Mouse (Mus musculus) left cerebral cortex, postnatal 4 days (tissue): ENCODE data around the gene Lgmn. TPM values are rescaled to one million over a fixed set of nuclear protein-coding genes. Genes with fewer than 3 reads are reported as not detected.

Source experiments
- DNase-seq: peaks from one replicate; pipeline ENCODE4 v3.0.0-alpha.2; 2022
- intact Hi-C: fragments of 180-260 bp; cut with DNase I; formaldehyde crosslinking; loops from one replicate; pipeline ENCODE4 v1.15.1; 2025
- total RNA-seq, 2 experiments: library from RNA; stranded (reverse); gene quantifications; 2 replicates each; pipeline ENCODE4 v1.2.3; 2021

Gene Lgmn
- total RNA-seq, 2 experiments from 2014 or later: 65.7 to 72.1 TPM

DNA sequence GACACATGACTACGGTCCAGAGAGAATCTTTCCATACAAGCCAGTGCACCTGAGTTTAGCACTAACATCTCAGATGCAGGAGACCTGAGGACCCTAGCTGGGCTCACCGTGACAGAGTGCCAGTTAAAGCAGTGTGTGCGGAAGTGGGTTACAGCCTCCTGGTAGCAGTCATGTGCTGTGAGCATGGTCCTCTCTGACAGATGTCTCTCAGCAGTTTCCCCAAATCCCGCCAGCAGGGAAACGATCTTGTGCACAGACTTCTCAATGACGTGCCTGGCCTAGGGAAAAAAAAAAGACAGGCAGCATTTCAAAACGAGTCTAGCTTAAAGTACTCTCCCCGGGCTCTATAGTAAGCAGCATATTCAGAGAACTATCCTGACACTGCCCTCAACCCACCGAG, 44.1 kb downstream of the Lgmn start:
- intact Hi-C loops: no loop called here
- DNase-seq: peak; percentile 27

DNA sequence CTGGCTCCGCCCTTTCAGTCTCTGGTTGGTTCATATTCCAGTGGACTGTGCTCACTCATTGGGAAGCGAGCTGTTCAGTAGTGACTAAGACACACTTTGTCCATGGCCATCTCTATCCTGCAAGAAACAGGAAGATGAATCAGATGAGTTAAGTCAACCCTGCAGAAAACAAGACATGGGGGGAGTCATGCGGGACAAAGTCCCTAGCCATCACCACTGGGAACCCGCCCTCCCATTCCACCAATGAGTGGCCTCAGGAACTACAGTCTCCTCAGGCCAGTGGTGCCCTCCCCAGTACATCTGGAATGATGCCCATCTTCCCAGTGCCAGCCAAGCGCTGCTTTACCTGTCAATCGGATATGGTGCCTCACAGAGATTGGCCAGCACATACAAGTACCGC, 45.1 kb downstream of the Lgmn start:
- DNase-seq: no peak
- intact Hi-C loops: loop anchor here (5.0 kb wide), 1 partner anchor 68 kb away; no protein-coding TSS in a partner anchor

DNA sequence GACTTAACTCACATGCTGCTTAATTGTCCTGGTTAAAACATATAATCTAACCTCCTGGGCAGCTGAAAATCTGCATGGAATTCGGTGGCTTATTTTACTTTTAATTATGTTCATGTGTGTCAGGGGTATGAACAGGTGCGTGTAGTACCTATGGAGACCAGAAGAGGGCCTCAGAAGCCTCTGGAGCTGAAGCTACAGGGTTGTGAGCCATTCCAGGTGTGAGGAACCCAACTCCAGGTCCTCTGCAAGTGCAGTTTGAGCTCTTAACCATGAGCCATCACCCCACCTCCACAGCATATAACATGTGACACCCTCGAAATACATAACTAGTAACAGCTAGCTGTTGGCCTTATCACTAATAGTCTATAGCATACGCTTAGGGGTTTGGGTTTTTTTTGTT, 47.6 kb downstream of the Lgmn start:
- intact Hi-C loops: loop anchor here (5.0 kb wide), 1 partner anchor 70 kb away; no protein-coding TSS in a partner anchor
- DNase-seq: peak; percentile 25

DNA sequence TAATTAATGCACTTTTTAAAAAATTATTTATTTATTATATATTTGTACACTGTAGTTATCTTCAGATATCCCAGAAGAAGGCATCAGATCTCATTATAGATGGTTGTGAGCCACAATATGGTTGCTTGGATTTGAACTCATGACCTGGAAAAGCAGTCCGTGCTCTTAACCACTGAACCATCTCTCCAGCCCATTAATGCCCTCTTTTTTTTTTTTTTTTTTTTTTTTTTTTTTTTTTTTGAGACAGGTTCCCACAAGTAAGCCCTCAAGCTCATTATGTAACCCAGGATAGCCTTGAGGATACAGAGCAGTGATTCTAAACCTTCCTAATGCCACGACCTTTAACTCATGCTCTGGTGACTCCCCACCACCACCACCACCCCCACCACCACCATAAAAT, 48.5 kb downstream of the Lgmn start:
- no peak for DNase-seq
- intact Hi-C loops: loop anchor here (5.0 kb wide), 1 partner anchor 71 kb away; no protein-coding TSS in a partner anchor

DNA sequence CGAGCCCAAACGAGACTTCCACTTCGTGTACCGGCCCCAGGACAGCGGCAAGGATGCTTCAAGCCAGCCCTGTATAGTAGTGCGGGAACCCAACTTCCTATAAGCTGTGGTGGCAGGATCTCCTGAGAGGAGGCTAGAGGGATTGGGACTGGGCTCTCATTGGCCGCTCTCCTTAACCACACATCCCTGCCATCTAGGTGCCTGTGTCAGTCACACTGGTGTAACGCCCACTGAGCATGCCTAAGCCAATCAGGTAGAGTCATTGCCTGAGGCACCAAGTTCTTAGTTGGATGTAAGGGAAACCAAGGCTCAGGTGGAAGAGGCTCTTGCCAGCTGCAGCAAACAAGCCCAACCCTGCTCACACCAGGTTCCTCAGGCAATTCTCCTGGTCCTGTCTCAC, 49.6 kb downstream of the Lgmn start:
- intact Hi-C loops: loop anchor here (5.0 kb wide), 1 partner anchor 72 kb away; no protein-coding TSS in a partner anchor
- DNase-seq: no peak

DNA sequence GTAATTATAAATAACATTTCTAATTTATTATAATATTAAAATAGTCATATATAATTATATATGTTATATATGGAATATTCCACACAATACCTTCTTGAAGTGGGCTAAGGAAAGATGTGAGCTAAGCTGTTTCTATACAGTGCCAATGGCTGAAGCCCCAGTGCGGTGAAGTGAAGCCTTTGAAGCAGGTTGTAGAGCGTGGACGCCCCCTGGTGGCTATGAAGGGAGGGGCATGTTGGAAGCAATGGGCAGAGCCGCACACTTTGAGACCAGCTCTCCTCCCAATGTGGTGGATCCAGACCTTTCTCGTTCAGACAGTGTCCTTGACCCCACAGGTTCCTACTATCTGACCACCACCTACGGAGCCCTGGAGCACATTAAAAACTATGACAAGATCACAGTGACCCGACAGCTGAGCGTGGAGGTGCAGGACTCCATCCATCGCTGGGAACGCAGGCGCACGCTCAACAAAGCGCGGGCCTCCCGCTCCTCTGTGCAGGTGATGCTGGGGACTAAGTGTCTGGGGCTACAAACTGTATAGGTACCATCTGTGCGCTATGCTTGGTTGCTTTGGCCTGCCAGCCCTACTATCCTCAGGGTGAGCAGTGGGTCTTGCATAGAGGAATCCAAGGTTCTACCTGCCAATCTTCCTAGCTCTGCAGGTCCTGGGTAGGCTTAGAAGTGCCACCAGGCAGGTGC, 52.2 kb downstream of the Lgmn start:
- intact Hi-C loops: loop anchor here (5.0 kb wide), 2 partner anchors 380 to 405 kb away; no protein-coding TSS in a partner anchor
- DNase-seq: peak; percentile 91

DNA sequence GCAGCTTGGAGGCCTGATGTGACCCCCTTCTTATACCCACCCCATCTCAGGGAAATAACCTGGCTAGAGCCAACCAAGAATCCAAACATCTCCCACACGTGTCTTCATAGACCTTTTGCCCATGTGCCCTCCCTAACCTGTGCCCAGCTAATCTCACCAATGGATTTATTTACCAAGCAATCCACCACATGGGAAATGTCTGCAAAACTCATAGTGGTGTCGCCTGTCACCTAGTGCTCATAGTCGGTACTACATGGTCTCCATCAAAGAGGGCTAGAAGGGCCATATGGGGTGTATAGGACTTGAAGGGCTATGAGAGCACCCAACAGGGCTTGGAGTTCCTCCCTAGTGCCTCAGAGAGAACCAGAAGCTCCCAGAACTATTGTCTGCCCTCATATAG, 54.8 kb downstream of the Lgmn start:
- peak; percentile 50 for DNase-seq
- intact Hi-C loops: loop anchor here (5.0 kb wide), 2 partner anchors 378 to 403 kb away; no protein-coding TSS in a partner anchor

DNA sequence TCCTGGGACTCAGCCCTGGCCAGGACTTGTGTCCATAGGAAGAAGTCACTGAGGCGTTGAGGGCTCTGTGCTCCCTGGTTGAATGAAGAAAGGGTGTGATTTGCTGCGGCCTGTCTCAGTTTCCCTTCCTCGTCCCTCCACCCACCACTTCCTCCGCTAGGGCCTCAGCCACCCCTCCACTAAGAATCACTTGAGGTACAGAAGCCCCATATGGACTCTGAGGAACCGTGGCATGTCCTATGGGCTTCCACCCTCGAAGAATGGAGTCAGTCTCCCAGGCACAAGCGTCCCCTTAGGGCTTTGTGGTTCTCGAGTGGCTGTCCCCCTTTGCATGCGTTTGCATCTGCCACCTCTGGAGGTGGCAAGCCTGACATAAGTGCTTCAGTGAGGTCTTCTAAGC, 56.3 kb downstream of the Lgmn start:
- intact Hi-C loops: no loop called here
- DNase-seq: no peak

DNA sequence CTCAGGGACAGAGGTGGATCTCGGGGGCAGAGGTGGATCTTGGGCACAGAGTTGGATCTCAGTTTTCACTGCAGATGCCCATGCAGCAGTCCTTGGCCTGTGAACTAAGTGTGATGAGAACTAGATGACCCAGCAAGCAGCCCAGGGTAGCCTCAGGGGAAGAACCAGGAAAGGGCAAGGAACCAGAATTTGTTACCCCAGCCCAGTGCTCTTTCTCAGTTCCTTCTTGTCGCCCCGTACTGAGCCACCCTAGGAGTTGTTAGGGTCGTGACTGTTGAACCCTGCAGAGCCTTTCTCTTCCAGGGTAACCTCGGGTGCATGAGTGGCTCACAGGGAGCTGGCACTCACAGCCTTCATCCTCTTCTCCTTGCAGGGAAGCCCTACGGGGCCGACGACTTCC, 57.4 kb downstream of the Lgmn start:
- intact Hi-C loops: no loop called here
- no peak for DNase-seq

DNA sequence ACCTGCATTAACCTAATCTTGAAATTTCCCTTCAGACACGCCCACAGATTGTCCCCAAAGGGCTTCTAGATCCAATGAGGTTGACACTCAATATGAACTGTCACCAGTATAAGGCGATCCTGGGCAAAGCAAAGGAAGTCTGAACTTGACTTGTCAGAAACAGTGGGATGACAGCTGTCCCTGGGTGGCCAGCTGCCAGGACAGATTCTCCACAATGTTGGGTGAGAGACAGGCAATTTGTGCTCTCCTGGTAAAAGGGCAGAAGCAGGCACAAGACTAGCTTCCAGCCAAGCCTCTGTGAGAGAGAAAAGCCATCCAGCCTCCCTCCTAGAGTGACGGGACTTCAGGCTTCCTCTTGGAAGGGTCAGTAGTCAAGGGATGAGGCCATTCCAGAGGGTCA, 67.3 kb downstream of the Lgmn start:
- intact Hi-C loops: loop anchor here (10.0 kb wide), 2 partner anchors 108 to 228 kb away; no protein-coding TSS in a partner anchor
- DNase-seq: peak; percentile 45

DNA sequence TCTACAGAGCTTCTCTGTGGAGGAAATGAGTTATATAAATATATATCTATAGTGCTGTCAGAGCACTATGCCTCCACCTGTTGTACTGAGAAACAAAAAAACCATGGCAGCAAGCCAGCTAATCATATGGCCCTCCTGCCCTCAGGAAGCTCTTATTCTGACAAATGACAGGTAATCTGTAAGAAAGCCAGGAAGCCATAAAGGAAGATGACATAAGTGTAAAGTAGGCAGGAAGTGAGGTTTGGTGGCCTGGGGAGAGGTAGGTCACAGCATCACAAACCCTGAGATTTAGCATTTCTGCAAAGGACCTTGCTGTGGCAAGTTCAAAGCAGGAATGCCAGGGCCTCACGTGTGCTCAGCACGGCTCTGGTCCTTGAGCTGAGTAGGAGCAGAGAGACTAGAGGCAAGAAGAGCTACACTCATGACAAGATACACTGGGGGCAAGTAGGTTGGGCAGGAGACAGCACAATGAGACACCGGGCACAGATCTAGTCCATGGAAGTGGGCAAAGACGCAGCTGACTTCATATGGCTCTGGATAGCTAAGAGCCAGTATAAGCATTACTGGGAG, 68.6 kb downstream of the Lgmn start:
- intact Hi-C loops: loop anchor here (10.0 kb wide), 2 partner anchors 106 to 226 kb away; no protein-coding TSS in a partner anchor
- no peak for DNase-seq

DNA sequence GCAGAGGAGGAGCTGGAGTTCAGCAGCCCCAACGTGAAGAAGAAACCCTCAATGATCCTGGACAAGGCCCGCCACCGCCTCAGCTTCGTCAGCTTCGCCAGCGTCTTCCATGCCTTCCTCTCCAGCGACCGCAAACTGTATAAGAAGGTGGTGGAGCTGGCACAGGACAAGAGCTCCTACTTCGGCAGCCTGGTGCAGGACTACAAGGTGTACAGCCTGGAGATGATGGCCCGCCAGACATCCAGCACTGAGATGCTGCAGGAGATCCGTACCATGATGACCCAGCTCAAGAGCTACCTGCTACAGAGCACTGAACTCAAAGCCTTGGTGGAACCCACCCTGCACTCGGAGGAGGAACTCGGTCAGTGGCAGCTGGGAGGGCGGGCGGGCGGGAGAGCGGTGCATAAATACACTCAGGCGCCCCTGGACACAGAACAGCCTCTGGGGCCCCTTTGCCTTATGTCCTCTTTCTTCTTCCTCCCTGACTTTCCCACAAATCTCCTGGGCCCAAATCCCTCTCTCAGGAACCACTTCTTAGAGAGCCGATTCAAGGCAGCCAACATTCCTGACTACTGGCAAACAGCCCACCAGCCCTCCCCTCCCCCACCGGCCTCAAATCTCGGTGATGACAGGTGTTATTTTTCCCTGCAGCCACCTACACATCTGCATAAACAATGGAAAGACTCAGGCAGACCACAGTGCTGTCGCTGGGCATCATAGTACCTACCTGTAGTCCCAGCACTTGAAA, 70.0 kb downstream of the Lgmn start:
- DNase-seq: no peak
- intact Hi-C loops: loop anchor here (10.0 kb wide), 2 partner anchors 105 to 225 kb away; no protein-coding TSS in a partner anchor

DNA sequence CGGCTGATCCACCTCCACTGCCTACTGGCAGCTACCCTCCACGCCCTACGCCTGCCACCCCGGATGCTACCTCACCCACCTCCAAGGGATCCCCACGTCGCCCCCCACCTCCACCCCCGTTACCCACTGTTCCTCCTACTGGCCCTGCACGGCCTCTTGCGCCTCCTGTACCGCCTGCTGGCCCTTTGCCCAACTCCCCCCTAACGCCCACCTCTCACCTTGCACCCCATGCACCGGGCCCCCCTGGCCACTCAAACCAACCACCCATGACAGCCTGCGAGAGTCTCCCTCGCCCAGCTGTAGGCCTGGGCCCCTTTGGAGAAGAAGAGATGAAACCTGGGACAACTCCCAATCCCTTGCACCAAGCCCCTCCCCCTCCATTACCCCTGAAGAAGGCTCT, 71.1 kb downstream of the Lgmn start:
- intact Hi-C loops: no loop called here
- no peak for DNase-seq

DNA sequence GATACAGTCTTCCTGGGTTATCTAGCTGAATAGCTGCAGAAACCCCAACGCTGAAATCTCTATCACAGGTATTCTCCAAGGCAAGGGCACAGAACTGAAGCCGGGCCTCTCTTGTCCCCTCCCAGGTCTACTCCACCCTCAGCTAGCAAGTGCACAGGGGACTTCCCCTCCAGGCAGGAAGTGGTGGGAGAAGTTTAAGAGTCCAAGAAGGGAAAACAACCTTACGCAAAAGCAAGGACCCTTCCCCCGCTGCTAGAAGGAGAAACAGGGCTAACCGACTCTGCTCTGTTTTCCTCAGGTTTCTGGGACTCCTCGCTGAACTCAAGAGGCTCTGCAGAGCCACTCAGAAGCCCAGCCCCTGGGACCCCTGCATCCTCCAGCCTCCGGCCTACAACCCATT, 71.5 kb downstream of the Lgmn start:
- no peak for DNase-seq
- intact Hi-C loops: no loop called here

DNA sequence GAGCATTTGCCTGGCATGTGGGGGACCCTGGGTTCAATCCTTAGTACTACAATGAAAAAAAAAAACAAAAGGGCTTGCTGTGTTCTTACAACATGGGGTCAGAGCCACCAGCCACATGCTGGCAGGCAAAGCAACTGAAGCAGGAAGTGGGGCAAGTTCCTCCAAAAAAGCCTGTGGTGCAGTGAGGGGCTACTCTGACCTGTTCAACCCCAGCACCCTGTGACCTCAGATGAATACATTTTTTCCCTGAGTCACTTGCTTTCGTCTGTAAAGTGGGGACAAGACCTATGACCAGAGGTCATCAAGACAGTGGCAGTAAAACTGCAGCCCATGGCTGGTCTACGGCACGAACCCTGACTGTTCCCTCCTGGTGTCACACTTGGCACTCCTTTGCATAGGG, 72.5 kb downstream of the Lgmn start:
- intact Hi-C loops: no loop called here
- DNase-seq: no peak

DNA sequence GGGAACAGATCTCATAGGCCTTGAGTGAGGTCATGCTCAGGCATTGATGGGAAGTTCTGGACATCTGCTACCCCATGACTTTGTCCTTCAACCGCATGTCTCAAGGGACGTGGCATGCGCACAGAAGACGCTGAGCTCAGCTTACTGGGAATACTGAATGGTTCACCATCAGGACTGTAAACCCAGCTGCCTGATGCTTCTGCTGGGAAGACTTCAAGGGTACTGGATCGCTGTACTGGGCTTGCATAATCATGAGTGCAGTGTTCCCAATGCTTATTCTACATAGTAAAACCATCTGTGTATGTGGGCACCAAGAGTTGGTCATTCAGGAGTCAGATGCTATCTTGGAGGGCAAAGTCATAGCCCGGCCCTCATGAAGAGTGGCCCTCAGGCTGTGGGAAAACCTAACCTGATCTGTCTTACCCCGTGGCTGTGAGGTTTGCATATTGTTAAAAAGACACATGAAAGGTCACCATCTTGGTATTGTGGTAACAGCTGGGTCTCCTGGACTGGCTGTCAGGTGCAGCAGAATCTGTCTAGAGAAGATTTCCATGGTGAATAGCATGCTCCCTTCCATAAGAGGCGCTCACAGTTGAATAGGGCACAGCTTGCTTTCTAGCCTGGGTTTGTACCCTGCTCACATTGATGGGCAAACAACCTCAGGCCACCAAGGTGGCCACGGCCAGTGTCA, 73.3 kb downstream of the Lgmn start:
- DNase-seq: no peak
- intact Hi-C loops: no loop called here

DNA sequence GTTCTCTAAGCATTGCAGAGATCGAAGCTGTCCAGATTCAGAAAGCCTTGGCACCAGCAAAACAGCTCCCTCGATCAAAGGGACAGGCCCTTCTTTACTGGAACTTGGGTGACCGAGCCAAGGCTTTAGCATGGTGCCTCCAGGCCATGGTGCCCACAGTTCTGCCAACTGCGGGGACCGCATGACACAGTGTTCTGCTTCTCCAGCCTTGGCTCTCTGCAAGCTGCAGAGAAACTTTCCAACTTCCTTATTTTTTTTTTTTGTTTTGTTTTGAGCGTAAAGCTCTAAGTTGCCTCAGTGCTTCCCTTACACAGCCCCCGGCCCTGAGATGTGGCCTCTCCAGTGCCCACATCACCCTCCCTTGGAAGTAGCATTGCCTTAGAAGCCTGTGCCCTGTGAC, 74.6 kb downstream of the Lgmn start:
- DNase-seq: no peak

DNA sequence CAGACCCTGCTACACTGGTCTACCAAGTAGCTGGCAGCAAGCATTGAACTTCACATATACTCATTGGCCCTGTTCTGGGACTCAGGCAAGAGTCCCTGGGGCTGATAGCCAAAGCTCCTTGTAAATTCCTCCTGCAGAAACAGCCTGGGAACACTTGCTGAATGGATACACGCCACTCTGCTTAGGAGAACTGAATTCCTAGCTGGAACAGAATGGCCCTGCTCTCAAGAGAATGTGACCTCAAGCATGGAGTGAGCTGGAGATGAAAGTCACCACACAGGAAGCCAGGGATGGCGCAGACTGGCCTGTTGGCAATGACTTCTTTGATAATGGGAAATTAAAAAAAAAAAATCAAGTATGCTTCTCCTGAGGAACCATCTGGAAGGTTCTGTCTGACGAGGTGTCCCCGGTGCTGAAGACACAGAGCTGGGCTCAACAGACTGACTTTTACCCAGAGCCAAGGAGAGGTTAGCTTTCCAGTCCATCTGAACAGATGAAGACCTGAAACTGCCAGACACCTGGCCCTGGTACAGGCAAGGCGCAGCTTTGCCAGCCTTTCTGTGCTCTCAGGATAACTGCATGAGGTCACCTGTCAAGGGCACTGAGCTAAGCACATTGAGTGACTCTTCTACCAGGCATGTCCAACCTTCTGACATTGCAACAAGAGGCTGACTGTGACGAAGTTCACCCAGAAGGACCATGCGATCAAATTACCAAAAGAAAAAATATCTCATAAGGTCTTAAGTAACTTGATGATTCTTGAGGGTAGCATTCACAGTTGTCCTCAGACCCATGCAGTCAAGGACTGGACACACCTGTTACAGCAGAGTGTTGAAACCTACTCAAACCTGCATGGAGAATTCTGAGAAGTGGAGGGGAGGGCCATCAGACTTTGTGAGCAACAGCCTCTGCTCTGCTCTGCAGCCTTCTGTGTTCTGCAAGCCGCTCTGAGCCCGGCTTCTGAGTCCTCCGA, 78.1 kb downstream of the Lgmn start:
- DNase-seq: no peak
- intact Hi-C loops: no loop called here

More for the DNA sequence above, 74.6 kb downstream of the Lgmn start:
- intact Hi-C loops: no loop called here

DNA sequence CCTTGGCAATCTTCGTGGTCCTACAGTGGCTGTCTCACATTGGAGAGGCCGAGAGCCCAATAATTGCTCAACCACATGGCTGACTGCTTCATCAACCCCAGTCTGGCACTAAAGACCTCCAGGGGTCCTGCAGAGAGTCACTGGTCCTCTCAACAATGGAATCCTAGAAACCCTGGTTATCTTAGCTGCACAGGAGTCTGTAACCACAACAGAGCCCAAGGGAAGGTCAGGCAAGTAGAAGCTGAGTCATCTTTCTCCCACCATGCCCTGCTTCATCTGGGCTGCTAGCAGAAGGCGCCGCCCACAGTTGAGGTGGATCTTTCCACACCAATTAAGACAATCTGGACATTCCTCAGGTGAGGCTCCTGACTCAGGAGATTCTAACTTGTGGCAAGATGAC, 80.2 kb downstream of the Lgmn start:
- intact Hi-C loops: no loop called here
- no peak for DNase-seq

DNA sequence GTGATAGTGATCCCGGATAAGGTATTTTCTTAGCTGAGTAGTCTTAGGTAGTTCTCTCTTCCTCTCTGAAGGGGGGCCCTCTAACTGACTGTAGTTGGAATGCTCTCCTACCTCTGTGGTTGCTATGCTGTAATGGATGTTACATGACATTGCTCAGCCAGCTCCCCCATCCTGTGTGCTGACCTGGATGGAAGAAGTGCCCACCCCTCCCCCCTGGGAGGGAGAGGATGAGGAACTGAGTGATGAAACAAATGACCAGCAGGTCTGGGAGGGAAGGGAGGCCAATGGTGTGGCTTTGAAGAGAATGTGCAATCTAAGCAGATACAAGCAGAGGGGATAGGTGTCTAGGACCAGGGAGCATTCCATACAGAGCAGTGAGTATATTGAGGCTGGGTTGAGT, 82.8 kb downstream of the Lgmn start:
- intact Hi-C loops: no loop called here
- no peak for DNase-seq
